Mouse (Mus musculus) lung, embryonic 14.5 days (tissue): ENCODE measurements at regions not wholly inside any gene's neighbourhood (a gene's known extent, or its start where the extent isn't known, plus 50 kb on each side); places are given as distances from the start of the nearest gene placed in this dataset.

Source experiments
- ATAC-seq: fragments of 200-750 bp; cut with Nextera tagmentation; 2 replicates; pipeline ENCODE4 v1.8.0; 2017; ENCODE audit warnings: mild to moderate bottlenecking, moderate TSS enrichment, moderate library complexity; ENCODE audit not compliant: insufficient read depth
- DNase-seq: peaks from one replicate; pipeline ENCODE4 v3.0.0-alpha.2; 2015
- H3K27ac ChIP-seq: fragments of 300-500 bp; sonication (generic); 2 replicates; pipeline ENCODE4 v1.5.1; 2014; ENCODE audit warnings: low read depth, mild to moderate bottlenecking, moderate library complexity
- H3K27me3 ChIP-seq: fragments of 300-500 bp; sonication (generic); 2 replicates; pipeline ENCODE4 v1.6.1; 2014; ENCODE audit warnings: low read length, control low read depth; ENCODE audit not compliant: insufficient read depth
- H3K36me3 ChIP-seq: fragments of 300-500 bp; sonication (generic); 2 replicates; pipeline ENCODE4 v1.6.1; 2014; ENCODE audit warnings: control low read depth; ENCODE audit not compliant: insufficient read depth
- H3K4me1 ChIP-seq: fragments of 300-500 bp; sonication (generic); 2 replicates; pipeline ENCODE4 v1.6.1; 2014; ENCODE audit warnings: antibody characterized with exemption, control low read depth; ENCODE audit not compliant: insufficient read depth
- H3K4me2 ChIP-seq: fragments of 300-500 bp; sonication (generic); 2 replicates; pipeline ENCODE4 v1.6.1; 2014; ENCODE audit warnings: mild to moderate bottlenecking
- H3K4me3 ChIP-seq: fragments of 300-500 bp; sonication (generic); 2 replicates; pipeline ENCODE4 v1.5.1; 2014; ENCODE audit warnings: low read depth, low read length
- H3K9ac ChIP-seq: fragments of 300-500 bp; sonication (generic); 2 replicates; pipeline ENCODE4 v1.6.1; 2014
- H3K9me3 ChIP-seq: fragments of 300-500 bp; sonication (generic); 2 replicates; pipeline ENCODE4 v1.6.1; 2016; ENCODE audit warnings: low read depth, low read length, control low read depth
- CTCF ChIP-seq: IDR thresholded peaks from 2 replicates; pipeline ENCODE4 v1.5.1; 2016; ENCODE audit warnings: antibody characterized with exemption, low read depth
- WGBS: fragments of 180-500 bp; shearing (Covaris S2); extraction: QIAGEN DNeasy Blood & Tissue Kit; methylation state at CpG from one replicate; pipeline ENCODE4 v1.1.7; 2014; 5-methylcytosine and 5-hydroxymethylcytosine counted together

DNA sequence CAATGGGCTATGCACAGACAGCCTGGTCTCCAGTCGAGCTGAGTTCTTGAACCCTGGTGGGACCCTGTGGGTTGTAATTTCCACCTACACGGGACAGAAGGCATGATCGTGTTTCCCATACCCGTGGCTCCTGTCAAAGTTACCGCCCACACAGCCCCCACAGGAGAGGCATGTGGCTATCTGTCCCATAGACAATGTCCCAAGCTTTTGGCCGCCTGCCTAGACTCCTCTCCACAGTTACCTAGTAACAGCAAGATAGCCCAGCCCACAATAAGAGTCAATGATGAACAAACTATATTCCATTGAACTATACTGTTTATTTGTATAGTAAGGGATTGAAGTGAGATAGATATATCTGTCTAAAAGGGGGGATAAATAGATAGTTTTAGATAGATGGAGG lies 356.7 kb upstream of the Olfm3 start:
- DNase-seq, result no peak
- ATAC-seq, result no peak
- no peak overlapping the region for H3K4me2 ChIP-seq
- WGBS, result 68% methylated on average over 6 of the region's 6 CpGs
- no peaks in the 10 kb centered on the region for H3K27me3 ChIP-seq
- H3K4me3 ChIP-seq, result no peak overlapping the region
- H3K9me3 ChIP-seq, result no peaks in the 10 kb centered on the region
- H3K36me3 ChIP-seq, result no peaks in the 10 kb centered on the region
- H3K9ac ChIP-seq, result no peak overlapping the region
- no peaks in the 10 kb centered on the region for H3K4me1 ChIP-seq
- no peak overlapping the region for H3K27ac ChIP-seq
- no peak for TF ChIP-seq CTCF

DNA sequence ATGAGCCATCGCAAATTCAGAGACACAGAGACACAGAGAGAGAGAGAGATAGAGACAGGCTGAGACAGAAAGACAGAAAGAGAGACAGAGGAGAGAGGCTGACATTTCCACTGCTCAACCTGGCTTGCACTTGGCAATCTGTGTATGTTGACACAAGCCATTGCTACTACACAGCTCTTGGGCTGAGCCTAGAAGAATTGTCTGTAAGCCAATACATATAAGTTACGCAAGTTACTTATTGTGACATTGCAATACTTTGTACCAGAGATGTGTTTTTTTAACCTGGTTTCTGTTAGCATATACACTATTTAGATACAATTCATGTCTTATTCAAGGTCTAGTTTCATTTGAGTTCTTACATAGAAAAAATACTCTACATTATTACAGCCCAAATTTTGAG lies 332.9 kb upstream of the Olfm3 start:
- no peak overlapping the region for H3K4me2 ChIP-seq
- H3K4me1 ChIP-seq, result no peaks in the 10 kb centered on the region
- no peaks in the 10 kb centered on the region for H3K9me3 ChIP-seq
- no peaks in the 10 kb centered on the region for H3K27me3 ChIP-seq
- H3K36me3 ChIP-seq, result no peaks in the 10 kb centered on the region
- H3K9ac ChIP-seq, result no peak overlapping the region
- 91% methylated on average over 2 of the region's 2 CpGs for WGBS
- ATAC-seq, result no peak
- no peak overlapping the region for H3K27ac ChIP-seq
- TF ChIP-seq CTCF, result no peak
- no peak for DNase-seq
- H3K4me3 ChIP-seq, result no peak overlapping the region
